Mouse (Mus musculus) liver, embryonic 11.5 days (tissue): ENCODE results near the gene Gm6525. TPM values are rescaled to one million over a fixed set of nuclear protein-coding genes. Genes with fewer than 3 reads are reported as not detected.

Source experiments
- ATAC-seq: fragments of 200-750 bp; cut with Nextera tagmentation; replicated peaks from 2 replicates; pipeline ENCODE4 v1.8.0; 2017; ENCODE audit warnings: moderate number of reproducible peaks, mild to moderate bottlenecking, moderate TSS enrichment, moderate library complexity; ENCODE audit not compliant: low FRiP score
- DNase-seq: peaks from one replicate; pipeline ENCODE4 v3.0.0-alpha.2; 2017; ENCODE audit warnings: low spot score
- H3K27ac ChIP-seq: fragments of 300-500 bp; sonication (generic); 2 replicates; pipeline ENCODE4 v1.5.1; 2014; ENCODE audit warnings: mild to moderate bottlenecking, low read depth, low read length, control low read depth
- H3K27me3 ChIP-seq: fragments of 300-500 bp; sonication (generic); replicated peaks from 2 replicates; pipeline ENCODE4 v1.6.1; 2014; ENCODE audit warnings: low read length, mixed read lengths; ENCODE audit not compliant: control insufficient read depth, insufficient read depth
- H3K36me3 ChIP-seq: fragments of 300-500 bp; sonication (generic); 2 replicates; pipeline ENCODE4 v1.6.1; 2014; ENCODE audit warnings: mild to moderate bottlenecking, low read length, moderate library complexity, mixed read lengths; ENCODE audit not compliant: control insufficient read depth, insufficient read depth
- H3K4me1 ChIP-seq: fragments of 300-500 bp; sonication (generic); replicated peaks from 2 replicates; pipeline ENCODE4 v1.6.1; 2014; ENCODE audit warnings: low read length, mixed read lengths; ENCODE audit not compliant: control insufficient read depth, insufficient read depth
- H3K4me2 ChIP-seq: fragments of 300-500 bp; sonication (generic); 2 replicates; pipeline ENCODE4 v1.6.1; 2014; ENCODE audit warnings: mild to moderate bottlenecking, control low read depth, moderate library complexity
- H3K4me3 ChIP-seq: fragments of 300-500 bp; sonication (generic); 2 replicates; pipeline ENCODE4 v1.5.1; 2014; ENCODE audit warnings: low read depth, low read length, control low read depth
- H3K9ac ChIP-seq: fragments of 300-500 bp; sonication (generic); 2 replicates; pipeline ENCODE4 v1.6.1; 2014; ENCODE audit warnings: low read depth, low read length, control low read depth
- H3K9me3 ChIP-seq: fragments of 300-500 bp; sonication (generic); 2 replicates; pipeline ENCODE4 v1.6.1; 2016; ENCODE audit warnings: low read length, inconsistent platforms, mixed read lengths; ENCODE audit not compliant: control insufficient read depth
- WGBS: fragments of 180-500 bp; shearing (Covaris S2); extraction: QIAGEN DNeasy Blood & Tissue Kit; methylation state at CpG from one replicate; pipeline ENCODE4 v1.1.7; 2014; 5-methylcytosine and 5-hydroxymethylcytosine counted together
- polyA plus RNA-seq: library from polyadenylated mRNA; unstranded; fragments of >200 nt; fragmentation: Nextera tagmentation; extraction: Ambion mirVana; gene quantifications from 2 replicates; pipeline ENCODE4 v1.2.1, GENCODE M21; 2014

Gm6525 gene
- polyA plus RNA-seq, 1 experiment from 2014 or later, result 0.27 TPM

- Histone ChIP-seq H3K9ac (no peak overlapping the region), H3K27ac (no peak overlapping the region), H3K4me2 (no peak overlapping the region), H3K27me3 (no peaks in the 10 kb centered on the region; the same call in 1 of the 2 replicates), H3K36me3 (no peaks in the 10 kb centered on the region), H3K4me1 (no peaks in the 10 kb centered on the region), H3K9me3 (no peaks in the 10 kb centered on the region), H3K4me3 (no peak overlapping the region)
- 84% methylated on average over 2 of the region's 2 CpGs for WGBS
- DNase-seq, result no peak
- no peak for ATAC-seq
Observed at GRCm38 (mm10) chr3:84180304-84180703, 6.4 kb downstream of the Gm6525 start.

- no peak overlapping the region for H3K4me2 ChIP-seq
- H3K36me3 ChIP-seq, result no peaks in the 10 kb centered on the region
- no peak for ATAC-seq
- no peaks in the 10 kb centered on the region for H3K9me3 ChIP-seq
- DNase-seq, result no peak
- no peak overlapping the region for H3K4me3 ChIP-seq
- H3K27ac ChIP-seq, result no peak overlapping the region
- no peak overlapping the region for H3K9ac ChIP-seq
- H3K27me3 ChIP-seq, result no peaks in the 10 kb centered on the region; the same call in 1 of the 2 replicates
- no peaks in the 10 kb centered on the region for H3K4me1 ChIP-seq
- WGBS, result 49% methylated on average over 8 of the region's 8 CpGs
Observed at GRCm38 (mm10) chr3:84181102-84181501, 7.2 kb downstream of the Gm6525 start.

GRCm38 (mm10) chr3:84181717-84182116 is 7.8 kb downstream of the Gm6525 start:
- Histone ChIP-seq H3K4me3 (no peak overlapping the region), H3K27ac (no peak overlapping the region), H3K4me1 (no peaks in the 10 kb centered on the region), H3K27me3 (no peaks in the 10 kb centered on the region; the same call in 1 of the 2 replicates), H3K9ac (no peak overlapping the region), H3K9me3 (no peaks in the 10 kb centered on the region), H3K36me3 (no peaks in the 10 kb centered on the region), H3K4me2 (no peak overlapping the region)
- 58% methylated on average over 4 of the region's 4 CpGs for WGBS
- ATAC-seq (no peak), DNase-seq (no peak)

- peaks cover 39% of the 10 kb centered on the region for H3K27me3 ChIP-seq
- H3K36me3 ChIP-seq, result no peaks in the 10 kb centered on the region
- peaks cover 5% of the 10 kb centered on the region; the same call in 1 of the 2 replicates for H3K4me1 ChIP-seq
- H3K27ac ChIP-seq, result no peak overlapping the region
- WGBS, result 23% methylated on average over 10 of the region's 10 CpGs
- peak overlapping the region; percentile 29 for H3K4me3 ChIP-seq
- ATAC-seq, result no peak
- H3K4me2 ChIP-seq, result peak overlapping the region; percentile 56
- H3K9me3 ChIP-seq, result no peaks in the 10 kb centered on the region
- no peak overlapping the region for H3K9ac ChIP-seq
- no peak for DNase-seq
Observed at GRCm38 (mm10) chr3:84189629-84190173, 15.8 kb downstream of the Gm6525 start.

GRCm38 (mm10) chr3:84190513-84191061 is 16.7 kb downstream of the Gm6525 start:
- peaks cover 39% of the 10 kb centered on the region for H3K27me3 ChIP-seq

GRCm38 (mm10) chr3:84191141-84191881 is 17.4 kb downstream of the Gm6525 start:
- Histone ChIP-seq H3K4me2 (peak overlapping the region; percentile 56), H3K9ac (no peak overlapping the region), H3K9me3 (no peaks in the 10 kb centered on the region), H3K4me3 (no peak overlapping the region), H3K4me1 (peaks cover 5% of the 10 kb centered on the region; the same call in 1 of the 2 replicates), H3K36me3 (no peaks in the 10 kb centered on the region), H3K27me3 (peaks cover 39% of the 10 kb centered on the region), H3K27ac (no peak overlapping the region)
- ATAC-seq, result no peak
- no peak for DNase-seq
- 30% methylated on average over 21 of the region's 21 CpGs for WGBS

More at GRCm38 (mm10) chr3:84190513-84191061, 16.7 kb downstream of the Gm6525 start:
- no peak overlapping the region for H3K27ac ChIP-seq
- H3K4me3 ChIP-seq, result peak overlapping the region; percentile 29
- no peaks in the 10 kb centered on the region for H3K36me3 ChIP-seq
- DNase-seq (no peak), ATAC-seq (no peak)
- no peak overlapping the region for H3K9ac ChIP-seq
- H3K4me1 ChIP-seq, result peaks cover 5% of the 10 kb centered on the region; the same call in 1 of the 2 replicates
- 2% methylated on average over 41 of the region's 41 CpGs for WGBS
- H3K9me3 ChIP-seq, result no peaks in the 10 kb centered on the region
- H3K4me2 ChIP-seq, result peak overlapping the region; percentile 56

- Histone ChIP-seq H3K9me3 (no peaks in the 10 kb centered on the region), H3K27ac (no peak overlapping the region), H3K9ac (no peak overlapping the region), H3K36me3 (no peaks in the 10 kb centered on the region), H3K27me3 (peaks cover 39% of the 10 kb centered on the region), H3K4me2 (no peak overlapping the region), H3K4me3 (no peak overlapping the region), H3K4me1 (peaks cover 5% of the 10 kb centered on the region; the same call in 1 of the 2 replicates)
- DNase-seq (no peak), ATAC-seq (no peak)
- 62% methylated on average over 4 of the region's 4 CpGs for WGBS
Observed at GRCm38 (mm10) chr3:84193881-84194280, 20.0 kb downstream of the Gm6525 start.

GRCm38 (mm10) chr3:84198229-84198628 is 24.3 kb downstream of the Gm6525 start:
- Histone ChIP-seq H3K9ac (no peak overlapping the region), H3K27me3 (0 out of 2 replicates have a peak, but pooled peaks cover 1% of the 10 kb centered on the region), H3K4me2 (no peak overlapping the region), H3K36me3 (no peaks in the 10 kb centered on the region), H3K4me3 (no peak overlapping the region), H3K4me1 (no peaks in the 10 kb centered on the region), H3K9me3 (no peaks in the 10 kb centered on the region), H3K27ac (no peak overlapping the region)
- no peak for DNase-seq
- ATAC-seq, result no peak
- 83% methylated on average over 3 of the region's 3 CpGs for WGBS
